ENCODE assay signal across 8 mouse cellular contexts in genomic region chr1:193382841-193383462, GRCm38 (mm10). TPM values are rescaled to one million over a fixed set of nuclear protein-coding genes. Genes with fewer than 3 reads are reported as not detected.
A peak's percentile ranks its signal among the peaks of the same experiment; 100 is the strongest.
DNase-seq lines count a peak whose midpoint lies in the region; ATAC-seq and TF ChIP-seq lines count a peak whose summit lies in the region.

No protein-coding gene starts in this region.

- H3K9me3 ChIP-seq in embryonic facial prominence, embryonic 15.5 days (replicated peaks) = no peaks in the 10 kb centered on the region
- no peaks in the 10 kb centered on the region for H3K9me3 ChIP-seq in hindbrain, embryonic 13.5 days
- no peaks in the 10 kb centered on the region for H3K9me3 ChIP-seq in limb, embryonic 14.5 days (ENCODE audit: control insufficient read depth, low read length)
- H3K9me3 ChIP-seq in midbrain, embryonic 15.5 days = no peaks in the 10 kb centered on the region

- no peaks in the 10 kb centered on the region for H3K36me3 ChIP-seq in embryonic facial prominence, embryonic 15.5 days
- no peaks in the 10 kb centered on the region for H3K36me3 ChIP-seq in hindbrain, embryonic 13.5 days
- H3K36me3 ChIP-seq in limb, embryonic 14.5 days (ENCODE audit: control insufficient read depth, insufficient read depth, low read length) = no peaks in the 10 kb centered on the region
- no peaks in the 10 kb centered on the region for H3K36me3 ChIP-seq in midbrain, embryonic 15.5 days (replicated peaks)

- WGBS in embryonic facial prominence, embryonic 15.5 days = 3% methylated on average over 8 of the region's 8 CpGs
- 5% methylated on average over 8 of the region's 8 CpGs for WGBS in hindbrain, embryonic 13.5 days
- WGBS in limb, embryonic 14.5 days = 3% methylated on average over 8 of the region's 8 CpGs
- WGBS in midbrain, embryonic 15.5 days = 4% methylated on average over 8 of the region's 8 CpGs

- no peak overlapping the region for H3K9ac ChIP-seq in embryonic facial prominence, embryonic 15.5 days
- H3K9ac ChIP-seq in hindbrain, embryonic 13.5 days = no peak overlapping the region
- H3K9ac ChIP-seq in limb, embryonic 14.5 days (ENCODE audit: low read depth, low read length, severe bottlenecking) = 0 out of 2 replicates have a peak overlapping the region, but pooled peaks have one; percentile 8
- H3K9ac ChIP-seq in midbrain, embryonic 15.5 days = no peak overlapping the region

- ATAC-seq in embryonic facial prominence, embryonic 15.5 days (ENCODE audit: insufficient number of reproducible peaks, low FRiP score, low TSS enrichment, low read depth) = no peak; the same call in 1 of the 2 replicates
- ATAC-seq in hindbrain, embryonic 13.5 days (ENCODE audit: low FRiP score) = no peak
- peak; percentile 69 for ATAC-seq in limb, embryonic 14.5 days (ENCODE audit: low FRiP score, low read depth)
- ATAC-seq in midbrain, embryonic 15.5 days (replicated peaks) = 0 out of 2 replicates have a peak, but pooled peaks have one; percentile 13

- no peak for TF ChIP-seq POLR2A in limb, embryonic 14.5 days (IDR thresholded peaks at IDR 0.05; ENCODE audit: borderline replicate concordance, extremely low read depth, insufficient read depth, insufficient read length)

- DNase-seq in layer of hippocampus, adult 11-12 months (ENCODE audit: low spot score) = peak; percentile 39
- DNase-seq in layer of hippocampus, adult 8-10 months (ENCODE audit: low spot score in 2 of 2) = no peak
- peak; percentile 54 for DNase-seq in adrenal gland, postnatal 10 days
- DNase-seq in limb, embryonic 14.5 days (ENCODE audit: low spot score) = peak; percentile 77
- DNase-seq in thymus, postnatal 0 days (ENCODE audit: low spot score) = peak; percentile 68

- H3K4me2 ChIP-seq in embryonic facial prominence, embryonic 15.5 days (replicated peaks) = peak overlapping the region; percentile 52
- H3K4me2 ChIP-seq in hindbrain, embryonic 13.5 days = peak overlapping the region; percentile 38
- H3K4me2 ChIP-seq in limb, embryonic 14.5 days (replicated peaks; ENCODE audit: low read depth, low read length, severe bottlenecking) = peak overlapping the region; percentile 53
- H3K4me2 ChIP-seq in midbrain, embryonic 15.5 days = peak overlapping the region; percentile 33

- H3K4me3 ChIP-seq in embryonic facial prominence, embryonic 15.5 days (replicated peaks) = peak overlapping the region; percentile 32
- peak overlapping the region; percentile 20 for H3K4me3 ChIP-seq in hindbrain, embryonic 13.5 days
- H3K4me3 ChIP-seq in limb, embryonic 14.5 days (replicated peaks; ENCODE audit: low read length) = peak overlapping the region; percentile 33
- H3K4me3 ChIP-seq in midbrain, embryonic 15.5 days = 0 out of 2 replicates have a peak overlapping the region, but pooled peaks have one; percentile 3

- H3K27me3 ChIP-seq in embryonic facial prominence, embryonic 15.5 days = no peaks in the 10 kb centered on the region
- no peaks in the 10 kb centered on the region; the same call in 1 of the 2 replicates for H3K27me3 ChIP-seq in hindbrain, embryonic 13.5 days
- no peaks in the 10 kb centered on the region for H3K27me3 ChIP-seq in limb, embryonic 14.5 days (ENCODE audit: control insufficient read depth, insufficient read depth, low read length)
- no peaks in the 10 kb centered on the region for H3K27me3 ChIP-seq in midbrain, embryonic 15.5 days (replicated peaks)

- peaks cover 29% of the 10 kb centered on the region for H3K4me1 ChIP-seq in embryonic facial prominence, embryonic 15.5 days
- H3K4me1 ChIP-seq in hindbrain, embryonic 13.5 days (replicated peaks) = peaks cover 40% of the 10 kb centered on the region
- peaks cover 17% of the 10 kb centered on the region for H3K4me1 ChIP-seq in limb, embryonic 14.5 days (ENCODE audit: control insufficient read depth, insufficient read depth, low read length)
- H3K4me1 ChIP-seq in midbrain, embryonic 15.5 days = peaks cover 25% of the 10 kb centered on the region

- peak overlapping the region; percentile 83 for H3K27ac ChIP-seq in embryonic facial prominence, embryonic 15.5 days (replicated peaks)
- peak overlapping the region; percentile 41; the same call in 1 of the 2 replicates for H3K27ac ChIP-seq in hindbrain, embryonic 13.5 days
- peak overlapping the region; percentile 77; the same call in 1 of the 2 replicates for H3K27ac ChIP-seq in limb, embryonic 14.5 days (replicated peaks; ENCODE audit: low read depth, low read length)
- H3K27ac ChIP-seq in midbrain, embryonic 15.5 days = no peak overlapping the region

RNA-seq across cellular contexts. Expression of gene Camk1g, which starts 12.9 kb away (rescaled TPM):
- 10 to 100 TPM; 22.5 to 31.6 (median 27.1) TPM for total RNA-seq in layer of hippocampus, adult 8-10 months (2022)
- total RNA-seq in adrenal gland, postnatal 10 days (2021) = 1 to 10 TPM in 1 of 2 experiments, under 1 TPM in 1; 0.69 to 1.0 TPM
- polyA plus RNA-seq in embryonic facial prominence, embryonic 15.5 days (2015; fragmentation: Nextera tagmentation; extraction: Ambion mirVana) = 14.6 and 15.4 TPM in 2 replicates
- polyA plus RNA-seq in hindbrain, embryonic 13.5 days (2015; fragmentation: Nextera tagmentation; extraction: Ambion mirVana) = 31.7 and 35.5 TPM in 2 replicates
- polyA plus RNA-seq in limb, embryonic 14.5 days (2012; rRNA removed) = 9.8 and 12.6 TPM in 2 replicates
- polyA plus RNA-seq in limb, embryonic 14.5 days (2014; fragmentation: Nextera tagmentation; extraction: Ambion mirVana) = 9.1 and 11.8 TPM in 2 replicates
- polyA plus RNA-seq in midbrain, embryonic 15.5 days (2015; fragmentation: Nextera tagmentation; extraction: Ambion mirVana) = 54.4 and 57.0 TPM in 2 replicates
- 1.0 and 2.6 TPM in 2 replicates for polyA plus RNA-seq in thymus, postnatal 0 days (2015; fragmentation: Nextera tagmentation; extraction: Ambion mirVana)

Comparison
In these comparisons a context has a peak if more than half of its experiments do, and no peak if none do; other contexts are left out.
1. DNase-seq: peak in layer of hippocampus, adult 11-12 months (single experiment), adrenal gland, postnatal 10 days (single experiment), limb, embryonic 14.5 days (single experiment) and thymus, postnatal 0 days (single experiment); none in layer of hippocampus, adult 8-10 months (0 of 2).
2. ATAC-seq: peak in limb, embryonic 14.5 days (single experiment) and midbrain, embryonic 15.5 days (single experiment); none in embryonic facial prominence, embryonic 15.5 days (single experiment) and hindbrain, embryonic 13.5 days (single experiment).
3. Peak in every context shown above with its lines, with median percentiles within 50 percentile points of each other: H3K4me2 ChIP-seq and H3K4me3 ChIP-seq.